Mouse (Mus musculus) liver, embryonic 14.5 days (tissue): ENCODE measurements around the gene Prune2.

Experiments
- CTCF ChIP-seq: IDR thresholded peaks from 2 replicates; pipeline ENCODE4 v1.5.1; 2016; ENCODE audit warnings: antibody characterized with exemption, low read depth, control low read depth
- EP300 ChIP-seq: IDR thresholded peaks from 2 replicates; pipeline ENCODE4 v1.6.1; 2016; ENCODE audit warnings: antibody characterized with exemption, low read depth

DNA sequence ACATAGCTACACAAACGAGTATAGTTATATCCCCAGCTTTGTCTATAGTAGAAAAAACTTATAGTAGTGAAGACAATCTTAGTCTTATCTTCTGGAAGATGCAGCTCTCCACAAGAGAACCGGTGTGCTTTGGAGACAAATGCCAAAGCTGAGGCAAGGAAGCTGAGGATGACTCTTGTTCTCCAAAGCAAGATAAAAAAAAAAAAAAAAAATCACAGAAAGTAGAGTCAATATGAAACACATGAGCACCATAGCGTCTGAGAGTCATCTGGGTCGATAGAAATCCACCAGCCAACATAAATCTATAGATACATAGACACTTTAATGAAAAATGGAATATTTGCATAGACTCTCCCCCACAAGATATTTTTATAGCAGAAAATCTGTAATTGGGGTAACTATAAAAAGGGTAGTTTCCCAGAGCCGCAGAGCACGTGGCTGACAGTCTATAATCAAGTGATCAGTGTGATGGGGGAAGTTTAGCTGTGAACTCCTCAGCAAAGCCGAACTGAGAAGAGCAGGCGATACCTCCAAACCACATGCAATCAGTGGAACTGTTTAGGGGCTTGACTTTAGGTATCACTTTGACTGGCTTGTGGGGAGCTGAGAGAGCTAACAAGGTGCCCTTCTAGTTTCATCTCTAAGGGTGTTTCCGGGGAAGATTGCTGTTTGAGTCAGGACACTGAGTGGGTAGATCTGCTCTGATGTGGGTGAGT is 308.7 kb downstream of the Prune2 start:
- no peak for TF ChIP-seq CTCF
- no peak for TF ChIP-seq EP300
